Mouse (Mus musculus) adrenal gland, postnatal 25 days (tissue): Measurements from ENCODE around the gene Ip6k2. TPM values are rescaled to one million over a fixed set of nuclear protein-coding genes. Genes with fewer than 3 reads are reported as not detected.

Experiments
- DNase-seq: peaks from one replicate; pipeline ENCODE4 v3.0.0; 2021; ENCODE audit warnings: mixed read lengths
- microRNA-seq, 2 experiments: library from miRNA; unstranded; fragments of <30 nt; microRNA quantifications; one replicate each; pipeline ENCODE4 v1.2.0; 2021
- total RNA-seq: library from RNA; stranded (reverse); gene quantifications from 2 replicates; pipeline ENCODE4 v1.2.3, GENCODE M21; 2021

Gene Ip6k2
- total RNA-seq, 1 experiment from 2014 or later: 92.7 TPM

- DNase-seq: peak; percentile 0
These were observed 40.6 kb downstream of the Ip6k2 start for GRCm38 (mm10) chr9:108824144-108824685.

GRCm38 (mm10) chr9:108824755-108825413 lies 41.3 kb downstream of the Ip6k2 start:
- DNase-seq: peak; percentile 41

GRCm38 (mm10) chr9:108825820-108826699 lies 42.5 kb downstream of the Ip6k2 start, which contains the start of gene Celsr3:
Celsr3 (plus strand) TSS chr9:108826320.
- peak; percentile 69 for DNase-seq

- peak; percentile 85 for DNase-seq
These were observed 43.2 kb downstream of the Ip6k2 start for GRCm38 (mm10) chr9:108826700-108827340.

- DNase-seq: no peak
These were observed 43.9 kb downstream of the Ip6k2 start for GRCm38 (mm10) chr9:108827454-108827853.

- no peak for DNase-seq
These were observed 44.3 kb downstream of the Ip6k2 start for GRCm38 (mm10) chr9:108827906-108828305.

- no peak for DNase-seq
These were observed 48.0 kb downstream of the Ip6k2 start for GRCm38 (mm10) chr9:108831637-108832036.

- DNase-seq: peak; percentile 91
These were observed 49.0 kb downstream of the Ip6k2 start for GRCm38 (mm10) chr9:108832390-108833108.

GRCm38 (mm10) chr9:108842989-108843388 lies 59.4 kb downstream of the Ip6k2 start:
- DNase-seq: peak; percentile 50

GRCm38 (mm10) chr9:108845390-108845789 lies 61.8 kb downstream of the Ip6k2 start:
- DNase-seq: no peak

- no peak for DNase-seq
These were observed 63.8 kb downstream of the Ip6k2 start for GRCm38 (mm10) chr9:108847374-108847773.

GRCm38 (mm10) chr9:108848419-108848818 lies 64.8 kb downstream of the Ip6k2 start:
- no peak for DNase-seq

GRCm38 (mm10) chr9:108852976-108853375 lies 69.4 kb downstream of the Ip6k2 start, which contains the start of gene Slc26a6:
Slc26a6 (plus strand) TSS chr9:108853283.
- DNase-seq: no peak

- peak; percentile 90 for DNase-seq
These were observed 70.1 kb downstream of the Ip6k2 start for GRCm38 (mm10) chr9:108853635-108854240.

- DNase-seq: peak; percentile 92
These were observed 70.7 kb downstream of the Ip6k2 start for GRCm38 (mm10) chr9:108854241-108854696.

- DNase-seq: no peak
These were observed 71.7 kb downstream of the Ip6k2 start for GRCm38 (mm10) chr9:108855335-108855734.

Small RNA genes within 50 kb of the gene (microRNA-seq; reads per million reads assigned to microRNA genes)
- 0 reads per million in 2 experiments for gene Gm23156

Other genes with a start within 250 kb of the Ip6k2 start
- 66.3 and 95.0 TPM in 2 replicates for gene Impdh2, start 223.5 kb upstream of the Ip6k2 start, total RNA-seq
- 59.8 and 65.9 TPM in 2 replicates for gene Ndufaf3, start 216.4 kb upstream of the Ip6k2 start, total RNA-seq
- 79.2 and 85.4 TPM in 2 replicates for gene Dalrd3, start 213.9 kb upstream of the Ip6k2 start, total RNA-seq
- gene Wdr6, start 205.1 kb upstream of the Ip6k2 start, total RNA-seq: 90.9 and 141 TPM in 2 replicates
- gene P4htm, start 186.1 kb upstream of the Ip6k2 start, total RNA-seq: 8.7 and 10.5 TPM in 2 replicates
- 48.9 and 73.9 TPM in 2 replicates for gene Arih2, start 134.4 kb upstream of the Ip6k2 start, total RNA-seq
- gene Slc25a20, start 121.7 kb upstream of the Ip6k2 start, total RNA-seq: 91.1 and 112 TPM in 2 replicates
- 29.3 and 30.7 TPM in 2 replicates for gene Prkar2a, start 94.5 kb upstream of the Ip6k2 start, total RNA-seq
- 7.3 and 10.6 TPM in 2 replicates for gene Nckipsd, start 24.6 kb downstream of the Ip6k2 start, total RNA-seq
- gene Celsr3, start 42.5 kb downstream of the Ip6k2 start, total RNA-seq: 4.2 and 5.5 TPM in 2 replicates
- 10.3 and 16.4 TPM in 2 replicates for gene Slc26a6, start 69.5 kb downstream of the Ip6k2 start, total RNA-seq
- not detected in 2 replicates for gene Tmem89, start 130.8 kb downstream of the Ip6k2 start, total RNA-seq
- 577 and 589 TPM in 2 replicates for gene Uqcrc1, start 152.8 kb downstream of the Ip6k2 start, total RNA-seq
- 3.5 and 6.3 TPM in 2 replicates for gene Col7a1, start 169.8 kb downstream of the Ip6k2 start, total RNA-seq
- gene Ucn2, start 202.2 kb downstream of the Ip6k2 start, total RNA-seq: 0.82 TPM in 1 of 2 replicates, not detected in the other
- 4.5 and 6.5 TPM in 2 replicates for gene Pfkfb4, start 208.0 kb downstream of the Ip6k2 start, total RNA-seq